In the genomic region with DNA sequence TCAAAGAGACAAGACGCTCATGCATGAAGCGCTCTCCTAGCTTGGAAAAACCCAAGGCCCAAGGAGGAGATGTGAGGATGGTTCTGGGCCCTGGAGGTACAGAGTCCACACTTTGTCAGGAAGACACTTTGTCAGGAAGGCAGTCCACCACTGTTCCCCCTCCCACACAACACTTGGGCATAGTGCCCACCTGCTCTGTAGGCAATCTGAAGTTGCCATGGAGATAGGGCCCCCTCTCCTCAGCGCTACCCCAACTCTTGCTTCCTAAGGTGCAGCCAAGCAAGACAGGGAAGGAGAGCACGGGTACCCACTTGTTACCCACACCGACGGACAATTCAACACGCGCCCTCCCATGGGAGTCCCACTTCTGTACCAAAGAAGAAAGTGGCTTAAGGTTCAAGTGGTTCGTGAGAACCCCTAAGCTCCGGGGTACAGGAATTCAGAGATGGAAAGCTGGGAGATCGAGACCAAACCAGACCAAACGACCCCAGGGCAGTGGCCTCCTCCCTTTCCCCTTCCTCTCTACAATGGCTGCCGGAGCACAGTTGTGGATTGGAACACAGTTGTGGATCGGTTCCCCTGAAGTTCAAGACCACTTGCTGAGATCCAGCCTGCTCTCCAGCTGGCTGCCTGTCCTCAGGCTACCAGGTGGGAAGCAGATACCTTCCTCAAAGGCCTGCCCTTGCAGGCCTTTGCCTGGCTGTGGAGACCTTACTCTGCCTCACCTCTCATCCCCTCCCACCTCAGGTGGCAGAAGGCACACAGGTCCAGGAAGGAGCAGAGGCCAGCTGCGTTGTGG, we compare ENCODE assay signal across 12 mouse cellular contexts. TPM values are rescaled to one million over a fixed set of nuclear protein-coding genes. Genes with fewer than 3 reads are reported as not detected.
DNase-seq lines count a peak whose midpoint lies in the region; ATAC-seq and TF ChIP-seq lines count a peak whose summit lies in the region.
"Had no signal": no experiment of that assay in that cellular context is flagged by ENCODE, and none has a peak within 500 bp of the region (broad histone marks: within the 10 kb centered on the region; RNA-seq: fewer than 3 reads in every experiment).

No protein-coding gene starts in this region.

- peaks cover 17% of the 10 kb centered on the region for H3K36me3 ChIP-seq in heart, embryonic 10.5 days
- H3K36me3 ChIP-seq in lung, embryonic 14.5 days (ENCODE audit: insufficient read depth), result no peaks in the 10 kb centered on the region
- H3K36me3 ChIP-seq in embryonic facial prominence, embryonic 13.5 days, result no peaks in the 10 kb centered on the region
- no peaks in the 10 kb centered on the region for H3K36me3 ChIP-seq in limb, embryonic 13.5 days

- ATAC-seq in lung, embryonic 14.5 days (ENCODE audit: insufficient read depth), result no peak
- no peak for ATAC-seq in embryonic facial prominence, embryonic 13.5 days (ENCODE audit: insufficient number of reproducible peaks, insufficient read depth, low FRiP score, low TSS enrichment, low read depth)
- ATAC-seq in limb, embryonic 13.5 days (ENCODE audit: low FRiP score, low read depth), result no peak
- no peak for ATAC-seq in megakaryocyte progenitor cell, adult 5-6 weeks (replicated peaks; ENCODE audit: poor library complexity)
- no peak for ATAC-seq in megakaryocyte, adult 5-6 weeks (ENCODE audit: poor library complexity, severe bottlenecking)
- ATAC-seq: inflammation-experienced regulatory T-cells, adult 6 months had no signal

- DNase-seq in heart, embryonic 10.5 days (ENCODE audit: low spot score), result no peak
- no peak for DNase-seq in heart, postnatal 10 days
- DNase-seq in lung, embryonic 14.5 days, result no peak
- DNase-seq in lung, postnatal 36 days, result no peak
- DNase-seq: cerebellum, adult 9-11 months; right cerebral cortex, adult 18-20 months; thymus, postnatal 25 days had no signal

- intact Hi-C loops in heart, postnatal 10 days (cut with DNase I), result no loop called here

- peak overlapping the region; percentile 81 for H3K27ac ChIP-seq in heart, embryonic 10.5 days
- peak overlapping the region; percentile 81 for H3K27ac ChIP-seq in lung, embryonic 14.5 days (ENCODE audit: low read depth)
- peak overlapping the region; percentile 18; the same call in 1 of the 2 replicates for H3K27ac ChIP-seq in embryonic facial prominence, embryonic 13.5 days
- H3K27ac ChIP-seq in limb, embryonic 13.5 days, result peak overlapping the region; percentile 33; the same call in 1 of the 2 replicates

- H3K9ac ChIP-seq in lung, embryonic 14.5 days, result no peak overlapping the region; the same call in 1 of the 2 replicates
- H3K9ac ChIP-seq in embryonic facial prominence, embryonic 13.5 days, result no peak overlapping the region
- no peak overlapping the region for H3K9ac ChIP-seq in limb, embryonic 13.5 days

- peaks cover 14% of the 10 kb centered on the region; the same call in 1 of the 2 replicates for H3K27me3 ChIP-seq in heart, embryonic 10.5 days (ENCODE audit: insufficient read depth, poor library complexity, severe bottlenecking)
- peaks cover 2% of the 10 kb centered on the region for H3K27me3 ChIP-seq in lung, embryonic 14.5 days (ENCODE audit: insufficient read depth, low read length)
- H3K27me3 ChIP-seq in embryonic facial prominence, embryonic 13.5 days, result peaks cover 19% of the 10 kb centered on the region
- H3K27me3 ChIP-seq in limb, embryonic 13.5 days, result peaks cover 19% of the 10 kb centered on the region

- TF ChIP-seq CTCF in lung, embryonic 14.5 days (IDR thresholded peaks at IDR 0.05; ENCODE audit: low read depth), result no peak

- H3K4me2 ChIP-seq in lung, embryonic 14.5 days, result peak overlapping the region; percentile 38; the same call in 1 of the 2 replicates
- H3K4me2 ChIP-seq in embryonic facial prominence, embryonic 13.5 days, result no peak overlapping the region
- H3K4me2 ChIP-seq in limb, embryonic 13.5 days (replicated peaks), result no peak overlapping the region

- H3K9me3 ChIP-seq in heart, embryonic 10.5 days, result no peaks in the 10 kb centered on the region
- H3K9me3 ChIP-seq in lung, embryonic 14.5 days (ENCODE audit: low read depth, low read length), result no peaks in the 10 kb centered on the region
- no peaks in the 10 kb centered on the region for H3K9me3 ChIP-seq in embryonic facial prominence, embryonic 13.5 days
- H3K9me3 ChIP-seq in limb, embryonic 13.5 days, result no peaks in the 10 kb centered on the region

- no peak overlapping the region for H3K4me3 ChIP-seq in heart, embryonic 10.5 days
- no peak overlapping the region for H3K4me3 ChIP-seq in lung, embryonic 14.5 days (ENCODE audit: low read depth, low read length)
- H3K4me3 ChIP-seq in embryonic facial prominence, embryonic 13.5 days, result no peak overlapping the region
- H3K4me3 ChIP-seq in limb, embryonic 13.5 days, result no peak overlapping the region

- 79% methylated on average over 15 of the region's 15 CpGs for WGBS in heart, embryonic 10.5 days
- 71% methylated on average over 15 of the region's 15 CpGs for WGBS in lung, embryonic 14.5 days
- WGBS in embryonic facial prominence, embryonic 13.5 days, result 77% methylated on average over 15 of the region's 15 CpGs
- 81% methylated on average over 15 of the region's 15 CpGs for WGBS in limb, embryonic 13.5 days

- H3K4me1 ChIP-seq in heart, embryonic 10.5 days, result peaks cover 95% of the 10 kb centered on the region
- peaks cover 58% of the 10 kb centered on the region for H3K4me1 ChIP-seq in lung, embryonic 14.5 days (ENCODE audit: insufficient read depth)
- H3K4me1 ChIP-seq in embryonic facial prominence, embryonic 13.5 days, result peaks cover 24% of the 10 kb centered on the region
- peaks cover 34% of the 10 kb centered on the region for H3K4me1 ChIP-seq in limb, embryonic 13.5 days

RNA-seq across cellular contexts. Expression of a gene that starts 6.3 kb away (rescaled TPM):
- polyA plus RNA-seq in heart, embryonic 10.5 days (2016; fragmentation: Nextera tagmentation; extraction: Ambion mirVana), result 23.6 and 30.8 TPM in 2 replicates
- total RNA-seq in heart, postnatal 10 days (2021), result 10 to 100 TPM; 44.6 to 46.5 TPM
- 95.0 and 95.1 TPM in 2 replicates for polyA plus RNA-seq in lung, embryonic 14.5 days (2014; fragmentation: Nextera tagmentation; extraction: Ambion mirVana)
- 19.0 and 25.2 TPM in 2 replicates for polyA plus RNA-seq in embryonic facial prominence, embryonic 13.5 days (2015; fragmentation: Nextera tagmentation; extraction: Ambion mirVana)
- 15.6 and 15.8 TPM in 2 replicates for polyA plus RNA-seq in limb, embryonic 13.5 days (2015; fragmentation: Nextera tagmentation; extraction: Ambion mirVana)
- total RNA-seq in megakaryocyte progenitor cell, adult 5-6 weeks (2015), result 0.07 and 2.1 TPM in 2 replicates
- total RNA-seq in megakaryocyte progenitor cell, adult 5-6 weeks (2017), result 0.03 and 0.08 TPM in 2 replicates
- 0.48 and 0.83 TPM in 2 replicates for total RNA-seq in megakaryocyte, adult 5-6 weeks (2015)
- total RNA-seq in megakaryocyte, adult 5-6 weeks (2017), result 0.18 and 4.0 TPM in 2 replicates

RNA-seq across cellular contexts. Expression of a gene that starts 37.8 kb away (rescaled TPM):
- 332 and 360 TPM in 2 replicates for polyA plus RNA-seq in heart, embryonic 10.5 days (2016; fragmentation: Nextera tagmentation; extraction: Ambion mirVana)
- total RNA-seq in heart, postnatal 10 days (2021), result 100 to 1,000 TPM; 575 to 597 TPM
- polyA plus RNA-seq in lung, embryonic 14.5 days (2014; fragmentation: Nextera tagmentation; extraction: Ambion mirVana), result 630 and 724 TPM in 2 replicates
- polyA plus RNA-seq in embryonic facial prominence, embryonic 13.5 days (2015; fragmentation: Nextera tagmentation; extraction: Ambion mirVana), result 653 and 689 TPM in 2 replicates
- 572 and 605 TPM in 2 replicates for polyA plus RNA-seq in limb, embryonic 13.5 days (2015; fragmentation: Nextera tagmentation; extraction: Ambion mirVana)
- 1,700 and 1,787 TPM in 2 replicates for total RNA-seq in megakaryocyte progenitor cell, adult 5-6 weeks (2015)
- 2,626 and 3,717 TPM in 2 replicates for total RNA-seq in megakaryocyte progenitor cell, adult 5-6 weeks (2017)
- 1,036 and 1,070 TPM in 2 replicates for total RNA-seq in megakaryocyte, adult 5-6 weeks (2015)
- total RNA-seq in megakaryocyte, adult 5-6 weeks (2017), result 1,935 and 2,289 TPM in 2 replicates

RNA-seq across cellular contexts. Expression of a gene that starts 48.1 kb away (rescaled TPM):
- 202 and 240 TPM in 2 replicates for polyA plus RNA-seq in heart, embryonic 10.5 days (2016; fragmentation: Nextera tagmentation; extraction: Ambion mirVana)
- total RNA-seq in heart, postnatal 10 days (2021), result 10 to 100 TPM; 94.1 to 99.3 TPM
- 160 and 163 TPM in 2 replicates for polyA plus RNA-seq in lung, embryonic 14.5 days (2014; fragmentation: Nextera tagmentation; extraction: Ambion mirVana)
- 168 and 190 TPM in 2 replicates for polyA plus RNA-seq in embryonic facial prominence, embryonic 13.5 days (2015; fragmentation: Nextera tagmentation; extraction: Ambion mirVana)
- polyA plus RNA-seq in limb, embryonic 13.5 days (2015; fragmentation: Nextera tagmentation; extraction: Ambion mirVana), result 196 and 199 TPM in 2 replicates
- 67.6 and 85.2 TPM in 2 replicates for total RNA-seq in megakaryocyte progenitor cell, adult 5-6 weeks (2015)
- 52.9 and 84.5 TPM in 2 replicates for total RNA-seq in megakaryocyte progenitor cell, adult 5-6 weeks (2017)
- total RNA-seq in megakaryocyte, adult 5-6 weeks (2015), result 55.7 and 58.0 TPM in 2 replicates
- 32.0 and 39.1 TPM in 2 replicates for total RNA-seq in megakaryocyte, adult 5-6 weeks (2017)

RNA-seq across cellular contexts. Expression of a gene that starts 54.0 kb away (rescaled TPM):
- polyA plus RNA-seq in heart, embryonic 10.5 days (2016; fragmentation: Nextera tagmentation; extraction: Ambion mirVana), result 12.4 and 13.1 TPM in 2 replicates
- total RNA-seq in heart, postnatal 10 days (2021), result 10 to 100 TPM; 16.5 to 16.7 TPM
- 24.0 and 25.6 TPM in 2 replicates for polyA plus RNA-seq in lung, embryonic 14.5 days (2014; fragmentation: Nextera tagmentation; extraction: Ambion mirVana)
- 11.6 and 14.6 TPM in 2 replicates for polyA plus RNA-seq in embryonic facial prominence, embryonic 13.5 days (2015; fragmentation: Nextera tagmentation; extraction: Ambion mirVana)
- polyA plus RNA-seq in limb, embryonic 13.5 days (2015; fragmentation: Nextera tagmentation; extraction: Ambion mirVana), result 14.7 and 16.6 TPM in 2 replicates
- total RNA-seq in megakaryocyte progenitor cell, adult 5-6 weeks (2015), result 12.6 and 15.1 TPM in 2 replicates
- 9.9 and 12.7 TPM in 2 replicates for total RNA-seq in megakaryocyte progenitor cell, adult 5-6 weeks (2017)
- total RNA-seq in megakaryocyte, adult 5-6 weeks (2015), result 16.0 and 16.4 TPM in 2 replicates
- 12.1 and 12.8 TPM in 2 replicates for total RNA-seq in megakaryocyte, adult 5-6 weeks (2017)

Comparison
In these comparisons a context has a peak if more than half of its experiments do, and no peak if none do; other contexts are left out.
1. H3K27ac ChIP-seq: peak in every context shown above with its lines; median percentile 81 in heart, embryonic 10.5 days; 81 in lung, embryonic 14.5 days; 33 in limb, embryonic 13.5 days; 18 in embryonic facial prominence, embryonic 13.5 days.